Mouse (Mus musculus) E14TG2a.4 (cell line): ENCODE data around the gene Ppt1.
A peak's percentile ranks its signal among the peaks of the same experiment; 100 is the strongest.

ENCODE experiments used
- H3K27me3 ChIP-seq: 2 replicates; pipeline ENCODE4 v1.6.1; 2014; ENCODE audit warnings: low read length, control low read depth; ENCODE audit not compliant: insufficient read depth
- H3K36me3 ChIP-seq: 2 replicates; pipeline ENCODE4 v1.6.1; 2014; ENCODE audit warnings: low read length, control low read depth; ENCODE audit not compliant: insufficient read depth
- H3K4me1 ChIP-seq: replicated peaks from 2 replicates; pipeline ENCODE4 v1.6.1; 2014; ENCODE audit warnings: low read depth, low read length, control low read depth
- H3K4me3 ChIP-seq: replicated peaks from 2 replicates; pipeline ENCODE4 v1.5.1; 2014; ENCODE audit warnings: mild to moderate bottlenecking, low read length
- H3K9me3 ChIP-seq: 2 replicates; pipeline ENCODE4 v1.6.1; 2014; ENCODE audit warnings: low read length, control low read depth
- CTCF ChIP-seq: conservative IDR thresholded peaks from 2 replicates; pipeline ENCODE4 v1.5.1; 2014; ENCODE audit warnings: low read length
- NANOG ChIP-seq: IDR thresholded peaks from 2 replicates; pipeline ENCODE4 v1.6.1; 2014; ENCODE audit warnings: borderline replicate concordance, low read length, mixed read lengths
- POU5F1 ChIP-seq: IDR thresholded peaks from 2 replicates; pipeline ENCODE4 v1.6.1; 2014; ENCODE audit warnings: low read length, borderline replicate concordance

Ppt1 gene

DNA sequence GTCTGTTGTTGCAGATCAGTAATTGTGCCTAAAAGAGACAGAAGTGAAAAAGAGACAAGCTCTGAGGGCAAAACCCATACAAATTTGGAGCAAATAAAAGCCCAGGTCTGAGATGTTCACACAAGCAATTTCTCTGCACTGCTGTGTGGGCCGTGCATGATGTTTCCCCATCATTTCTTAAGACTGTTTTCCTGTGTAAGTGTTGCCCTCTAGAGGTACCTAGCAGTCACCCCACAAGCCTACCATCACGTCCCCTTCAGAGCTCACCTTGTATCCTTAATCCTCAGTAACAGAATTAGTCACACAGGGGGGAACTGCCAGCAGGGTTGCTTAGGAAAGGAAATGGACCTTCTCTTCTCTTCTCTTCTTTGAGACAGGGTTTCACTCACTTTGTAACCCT lies 21.9 kb downstream of the Ppt1 start:
- Histone ChIP-seq H3K36me3 (peaks cover 89% of the 10 kb centered on the region), H3K9me3 (no peaks in the 10 kb centered on the region), H3K4me1 (0 out of 2 replicates have a peak, but pooled peaks cover 3% of the 10 kb centered on the region), H3K4me3 (no peak overlapping the region), H3K27me3 (no peaks in the 10 kb centered on the region)
- TF ChIP-seq POU5F1 (no peak), NANOG (no peak), CTCF (no peak)

DNA sequence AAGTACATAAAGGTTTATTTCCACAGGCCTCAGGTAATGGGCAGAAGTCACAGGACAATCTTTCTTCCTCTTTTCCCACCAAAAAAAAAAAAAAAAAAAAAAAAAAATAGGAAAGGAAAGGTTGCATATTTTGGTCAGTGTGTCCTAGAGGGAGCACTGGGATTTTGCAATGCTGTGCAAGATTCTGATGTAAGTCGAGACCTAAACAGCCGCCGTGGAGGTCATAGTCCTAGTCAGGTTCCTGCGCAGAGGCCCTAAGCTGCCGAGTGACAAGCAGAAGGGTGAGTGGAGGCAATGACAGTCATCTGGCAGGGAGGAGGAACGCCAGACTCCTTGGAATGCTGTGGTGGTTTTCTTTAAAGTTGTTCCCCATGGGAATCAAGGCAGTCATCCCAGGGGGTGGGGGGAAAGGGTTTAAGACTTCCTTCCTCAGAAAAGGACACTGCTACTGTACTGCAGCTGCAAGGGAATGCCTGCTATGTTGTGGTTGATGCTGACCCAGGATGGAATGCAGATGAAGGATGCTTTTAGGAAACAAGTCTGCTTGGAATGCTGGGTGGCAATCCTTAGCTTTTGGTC lies 23.1 kb downstream of the Ppt1 start:
- Histone ChIP-seq H3K4me1 (0 out of 2 replicates have a peak, but pooled peaks cover 3% of the 10 kb centered on the region), H3K36me3 (peaks cover 91% of the 10 kb centered on the region), H3K27me3 (no peaks in the 10 kb centered on the region), H3K4me3 (no peak overlapping the region), H3K9me3 (no peaks in the 10 kb centered on the region)
- no peak for TF ChIP-seq CTCF
- no peak for TF ChIP-seq POU5F1
- TF ChIP-seq NANOG: no peak

DNA sequence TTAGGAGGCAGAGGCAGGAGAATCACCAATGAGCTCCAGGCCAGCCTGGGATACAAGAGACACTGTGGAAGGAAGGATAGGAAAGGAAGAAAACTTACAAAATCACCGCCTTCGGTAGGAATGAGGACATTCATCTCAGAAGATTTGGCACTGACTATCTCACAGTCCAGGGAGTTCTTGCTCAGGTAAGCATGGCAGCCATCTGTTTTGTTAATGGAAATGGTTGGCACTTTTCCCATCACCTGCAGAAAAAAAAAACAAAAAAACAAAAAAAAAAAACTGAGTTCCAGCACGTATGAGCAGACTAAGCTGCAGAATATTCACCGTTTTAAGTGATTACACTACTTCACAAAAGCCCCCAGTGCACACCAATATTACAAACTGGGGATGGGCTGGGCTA lies 25.8 kb downstream of the Ppt1 start:
- H3K9me3 ChIP-seq: no peaks in the 10 kb centered on the region
- H3K27me3 ChIP-seq: no peaks in the 10 kb centered on the region
- H3K4me1 ChIP-seq: 0 out of 2 replicates have a peak, but pooled peaks cover 3% of the 10 kb centered on the region
- no peak overlapping the region for H3K4me3 ChIP-seq
- H3K36me3 ChIP-seq: peaks cover 89% of the 10 kb centered on the region
- TF ChIP-seq POU5F1 (no peak), CTCF (no peak), NANOG (no peak)

DNA sequence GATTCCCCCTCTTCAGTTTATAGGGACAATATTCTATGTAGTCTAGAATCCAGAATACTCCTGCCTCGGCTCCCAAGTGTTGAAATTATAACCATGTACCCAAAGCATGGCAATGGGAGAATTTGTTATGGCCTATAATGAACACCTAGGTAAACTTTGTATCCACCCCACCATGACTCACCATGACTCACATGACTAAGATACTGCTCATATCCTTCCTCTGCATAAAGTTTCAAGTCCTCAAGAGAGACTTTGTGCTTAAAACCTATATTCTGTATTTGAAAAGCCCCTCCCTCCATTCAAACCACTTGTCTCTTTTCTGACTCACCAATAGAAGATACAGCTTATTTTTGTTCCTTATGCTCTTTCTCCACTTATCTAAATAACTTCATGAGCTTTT lies 32.0 kb downstream of the Ppt1 start:
- no peaks in the 10 kb centered on the region for H3K9me3 ChIP-seq
- peaks cover 2% of the 10 kb centered on the region; the same call in 1 of the 2 replicates for H3K4me1 ChIP-seq
- H3K4me3 ChIP-seq: no peak overlapping the region
- TF ChIP-seq CTCF: no peak
- TF ChIP-seq NANOG: no peak
- TF ChIP-seq POU5F1: no peak
- H3K36me3 ChIP-seq: peaks cover 97% of the 10 kb centered on the region
- H3K27me3 ChIP-seq: no peaks in the 10 kb centered on the region

DNA sequence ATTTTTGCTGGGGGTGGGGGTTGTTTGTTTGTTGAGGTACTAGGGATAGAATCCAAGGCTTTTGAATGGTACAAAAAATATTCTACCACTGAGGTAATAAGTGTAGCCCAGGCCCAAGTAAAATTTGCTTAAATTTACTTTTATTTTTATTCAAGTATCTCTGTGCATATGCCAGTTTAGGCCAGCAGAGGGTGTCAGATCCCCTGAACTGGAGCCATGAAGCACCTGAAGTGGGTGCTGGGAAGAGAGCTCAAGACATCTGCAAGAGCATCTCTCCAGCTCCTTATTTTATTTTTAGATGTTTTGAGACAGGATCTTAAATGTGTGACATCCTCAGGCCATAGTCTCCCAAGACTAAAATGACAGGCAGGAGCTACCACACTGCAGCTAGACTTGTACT lies 34.0 kb downstream of the Ppt1 start:
- TF ChIP-seq CTCF (peak; percentile 45; the same call in 1 of the 2 replicates), NANOG (no peak)
- Histone ChIP-seq H3K9me3 (no peaks in the 10 kb centered on the region), H3K4me1 (peaks cover 8% of the 10 kb centered on the region), H3K36me3 (peaks cover 85% of the 10 kb centered on the region), H3K27me3 (no peaks in the 10 kb centered on the region), H3K4me3 (no peak overlapping the region)

DNA sequence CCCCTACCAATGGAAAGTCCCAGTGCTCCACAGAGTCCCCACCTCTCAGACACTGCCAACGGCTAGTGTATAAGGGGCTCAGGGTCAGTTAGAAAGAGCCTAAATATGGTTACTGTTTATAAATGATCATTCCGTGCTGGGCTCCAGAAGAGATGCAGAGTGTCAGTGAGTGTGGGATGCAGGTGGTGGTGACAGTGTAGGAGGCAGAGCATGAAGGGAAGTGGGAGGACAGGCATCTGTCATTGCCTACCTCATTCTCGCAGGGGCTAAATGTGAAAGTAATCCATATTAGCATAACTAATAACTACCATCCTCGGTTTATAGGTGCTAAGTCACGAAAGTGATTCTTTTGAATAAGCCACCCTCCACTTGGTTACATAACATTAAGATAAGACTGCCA lies 34.7 kb downstream of the Ppt1 start:
- H3K9me3 ChIP-seq: no peaks in the 10 kb centered on the region
- TF ChIP-seq CTCF: no peak
- TF ChIP-seq POU5F1: no peak
- no peak for TF ChIP-seq NANOG
- peaks cover 84% of the 10 kb centered on the region for H3K36me3 ChIP-seq
- no peak overlapping the region for H3K4me3 ChIP-seq
- peaks cover 12% of the 10 kb centered on the region for H3K4me1 ChIP-seq
- H3K27me3 ChIP-seq: no peaks in the 10 kb centered on the region

DNA sequence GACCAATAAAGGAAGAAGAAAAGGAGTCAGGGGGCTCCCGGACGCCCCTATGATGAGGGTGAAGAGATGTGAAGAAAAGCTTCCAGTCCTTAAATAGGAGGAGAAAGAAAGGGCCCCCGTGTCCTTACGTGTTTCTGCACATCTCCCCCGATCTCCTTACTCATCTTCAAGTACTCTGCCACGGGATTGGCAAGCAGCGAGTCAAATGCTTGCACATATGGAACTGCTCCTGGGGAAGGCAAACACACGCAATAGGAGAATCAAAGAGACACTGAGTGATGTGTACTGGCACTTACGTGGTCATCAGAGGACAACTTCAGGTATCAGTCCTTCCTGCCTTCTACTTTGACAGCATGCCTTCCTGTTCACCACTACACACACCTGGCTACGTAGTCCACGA lies 35.2 kb downstream of the Ppt1 start:
- Histone ChIP-seq H3K36me3 (peaks cover 83% of the 10 kb centered on the region), H3K4me3 (no peak overlapping the region), H3K9me3 (no peaks in the 10 kb centered on the region), H3K27me3 (no peaks in the 10 kb centered on the region), H3K4me1 (peaks cover 12% of the 10 kb centered on the region)
- TF ChIP-seq POU5F1 (no peak), NANOG (no peak), CTCF (no peak)

DNA sequence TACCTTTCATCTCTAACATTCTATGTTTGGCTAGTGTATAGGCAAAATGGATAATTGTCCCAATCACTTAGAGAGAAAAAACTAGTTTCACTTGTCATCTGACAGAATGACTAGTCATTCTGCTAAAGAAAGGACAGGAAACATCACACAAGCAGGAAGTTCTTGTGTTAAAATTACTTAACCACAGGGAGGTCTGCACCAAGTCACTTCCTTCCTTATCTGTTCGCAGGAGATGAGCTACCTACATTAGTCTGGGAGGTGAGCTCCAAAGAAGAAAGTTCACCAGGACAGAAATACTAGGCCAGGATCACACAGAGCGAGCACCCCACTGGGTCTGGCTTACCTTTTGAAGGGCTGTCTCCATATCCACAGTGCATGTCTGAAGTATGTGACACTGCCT lies 35.9 kb downstream of the Ppt1 start:
- peaks cover 12% of the 10 kb centered on the region for H3K4me1 ChIP-seq
- peaks cover 77% of the 10 kb centered on the region for H3K36me3 ChIP-seq
- H3K4me3 ChIP-seq: no peak overlapping the region
- H3K27me3 ChIP-seq: no peaks in the 10 kb centered on the region
- TF ChIP-seq NANOG (no peak), POU5F1 (no peak), CTCF (no peak)
- H3K9me3 ChIP-seq: no peaks in the 10 kb centered on the region

DNA sequence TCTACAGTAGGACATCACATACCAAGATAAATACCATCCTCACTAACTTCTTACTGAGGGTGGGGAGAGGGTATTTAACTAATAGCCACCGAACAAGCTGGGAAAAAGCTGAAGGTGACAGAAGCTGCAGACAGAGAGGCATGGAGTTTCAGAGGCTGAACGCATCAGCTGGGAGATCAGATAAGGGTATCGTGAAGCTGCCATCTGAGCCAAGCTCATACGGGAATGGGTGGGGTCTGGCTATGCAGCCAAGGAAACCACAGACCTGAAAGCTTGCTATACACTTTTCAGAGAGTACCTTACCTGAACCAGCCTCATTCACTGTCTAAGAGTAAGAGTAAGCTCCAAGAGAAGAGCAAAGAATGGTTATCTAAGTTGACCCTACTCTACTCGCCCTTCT lies 37.0 kb downstream of the Ppt1 start:
- TF ChIP-seq POU5F1 (no peak), CTCF (no peak), NANOG (no peak)
- peaks cover 67% of the 10 kb centered on the region for H3K36me3 ChIP-seq
- no peaks in the 10 kb centered on the region for H3K9me3 ChIP-seq
- H3K27me3 ChIP-seq: no peaks in the 10 kb centered on the region
- H3K4me1 ChIP-seq: peaks cover 16% of the 10 kb centered on the region
- no peak overlapping the region for H3K4me3 ChIP-seq

DNA sequence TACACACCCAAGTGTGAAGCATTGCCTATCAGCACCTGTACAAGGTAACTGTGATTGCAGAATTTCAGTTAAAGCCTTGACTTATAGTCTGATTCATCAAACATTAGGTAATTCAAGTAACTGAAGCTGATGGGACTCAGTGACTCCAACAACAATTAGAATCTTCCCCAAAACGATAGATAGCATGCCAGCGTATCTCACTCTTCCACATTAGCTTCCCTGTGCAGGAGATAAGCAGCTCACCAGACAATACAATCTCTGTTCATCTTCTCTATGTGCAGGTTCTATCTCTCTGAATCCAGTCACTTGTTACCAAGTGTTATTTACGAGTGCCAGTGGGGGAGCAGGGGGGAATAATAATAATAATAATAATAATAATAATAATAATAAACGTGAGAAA lies 37.5 kb downstream of the Ppt1 start:
- no peak for TF ChIP-seq CTCF
- no peak for TF ChIP-seq POU5F1
- TF ChIP-seq NANOG: no peak
- H3K36me3 ChIP-seq: peaks cover 61% of the 10 kb centered on the region
- H3K27me3 ChIP-seq: no peaks in the 10 kb centered on the region
- H3K4me3 ChIP-seq: no peak overlapping the region
- no peaks in the 10 kb centered on the region for H3K9me3 ChIP-seq
- peaks cover 21% of the 10 kb centered on the region for H3K4me1 ChIP-seq
